Mouse (Mus musculus): ENCODE measurements around the gene Defb33. TPM values are rescaled to one million over a fixed set of nuclear protein-coding genes. Genes with fewer than 3 reads are reported as not detected.

The Defb33 gene
- not detected for total RNA-seq (2023)

GRCm38 (mm10) chr8:20892369-20892768 is at the start of gene Defb33:
TSS of gene Defb33 (plus strand) at chr8:20892669.

GRCm38 (mm10) chr8:20902527-20902926 is 10.1 kb downstream of the Defb33 start, which contains the start of gene Gm15056:
TSS of gene Gm15056 (minus strand) at chr8:20902627.

GRCm38 (mm10) chr8:20921971-20922370 is 29.5 kb downstream of the Defb33 start, which contains the start of gene Gm6040:
TSS of gene Gm6040 (minus strand) at chr8:20922071.

DNA sequence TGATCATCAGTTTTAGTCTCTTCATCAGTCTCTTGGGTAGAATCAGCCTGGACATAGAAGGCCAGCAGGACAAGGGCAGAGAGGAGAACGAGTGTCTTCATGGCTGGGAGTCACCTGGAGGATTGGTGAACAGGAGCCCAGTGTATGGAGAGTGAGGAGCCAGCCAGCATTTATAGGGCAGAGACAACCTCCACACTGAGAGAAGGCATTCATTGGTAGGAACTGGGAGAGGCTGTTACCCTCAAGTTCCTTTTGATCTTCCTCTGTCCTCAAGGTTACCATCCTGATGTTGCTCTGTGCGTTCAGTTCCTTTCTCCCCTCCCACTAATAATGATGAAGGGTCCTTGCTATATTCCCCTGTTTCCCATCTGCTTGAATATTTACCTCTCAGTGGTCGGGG is 52.1 kb downstream of the Defb33 start, which contains the start of gene AY761185:
Gene AY761185, minus strand, starts transcription at position 101 of the 400 bp plus-strand sequence.

Other genes starting within 250 kb of the Defb33 start
- gene Gm15056, start 10.0 kb downstream of the Defb33 start, total RNA-seq (2023), result not detected
- not detected for gene Gm6040, start 29.4 kb downstream of the Defb33 start, total RNA-seq (2023)
- gene AY761185, start 52.0 kb downstream of the Defb33 start, total RNA-seq (2023), result not detected
- not detected for gene Defa21, start 132.9 kb downstream of the Defb33 start, total RNA-seq (2023)
- gene Defa23, start 162.4 kb downstream of the Defb33 start, total RNA-seq (2023), result not detected
- gene Defa35, start 172.4 kb downstream of the Defb33 start, total RNA-seq (2023), result not detected
- gene Defa25, start 191.8 kb downstream of the Defb33 start, total RNA-seq (2023), result not detected
- gene Gm14851, start 203.4 kb downstream of the Defb33 start, total RNA-seq (2023), result not detected
- gene Defa30, start 242.0 kb downstream of the Defb33 start, total RNA-seq (2023), result not detected